Mouse (Mus musculus) kidney, embryonic 15.5 days (tissue): ENCODE results near the gene Acvr1. TPM values are rescaled to one million over a fixed set of nuclear protein-coding genes. Genes with fewer than 3 reads are reported as not detected.

ENCODE experiments used
- ATAC-seq: fragments of 200-750 bp; cut with Nextera tagmentation; replicated peaks from 2 replicates; pipeline ENCODE4 v1.8.0; 2017; ENCODE audit warnings: moderate TSS enrichment; ENCODE audit not compliant: low FRiP score
- H3K27ac ChIP-seq: fragments of 300-500 bp; sonication (generic); 2 replicates; pipeline ENCODE4 v1.5.1; 2015; ENCODE audit warnings: mild to moderate bottlenecking, inconsistent platforms
- H3K27me3 ChIP-seq: fragments of 300-500 bp; sonication (generic); 2 replicates; pipeline ENCODE4 v1.6.1; 2015; ENCODE audit warnings: inconsistent platforms
- H3K36me3 ChIP-seq: fragments of 300-500 bp; sonication (generic); 2 replicates; pipeline ENCODE4 v1.6.1; 2015; ENCODE audit warnings: inconsistent platforms
- H3K4me1 ChIP-seq: fragments of 300-500 bp; sonication (generic); 2 replicates; pipeline ENCODE4 v1.6.1; 2015; ENCODE audit warnings: inconsistent platforms
- H3K4me2 ChIP-seq: fragments of 300-500 bp; sonication (generic); 2 replicates; pipeline ENCODE4 v1.6.1; 2015; ENCODE audit warnings: moderate library complexity, mild to moderate bottlenecking, inconsistent platforms
- H3K4me3 ChIP-seq: fragments of 300-500 bp; sonication (generic); replicated peaks from 2 replicates; pipeline ENCODE4 v1.5.1; 2015; ENCODE audit warnings: mild to moderate bottlenecking, inconsistent platforms
- H3K9ac ChIP-seq: fragments of 300-500 bp; sonication (generic); 2 replicates; pipeline ENCODE4 v1.6.1; 2015; ENCODE audit warnings: mild to moderate bottlenecking, inconsistent platforms
- H3K9me3 ChIP-seq: fragments of 300-500 bp; sonication (generic); replicated peaks from 2 replicates; pipeline ENCODE4 v1.6.1; 2016; ENCODE audit warnings: inconsistent platforms
- WGBS: fragments of 180-500 bp; shearing (Covaris S2); methylation state at CpG from one replicate; pipeline ENCODE4 v1.1.7; 2015; ENCODE audit warnings: mixed read lengths; 5-methylcytosine and 5-hydroxymethylcytosine counted together
- polyA plus RNA-seq: library from polyadenylated mRNA; unstranded; fragments of >200 nt; fragmentation: Nextera tagmentation; extraction: Ambion mirVana; gene quantifications from 2 replicates; pipeline ENCODE4 v1.2.1, GENCODE M21; 2015

Gene Acvr1
- polyA plus RNA-seq, 1 experiment from 2014 or later: 5.7 TPM

DNA sequence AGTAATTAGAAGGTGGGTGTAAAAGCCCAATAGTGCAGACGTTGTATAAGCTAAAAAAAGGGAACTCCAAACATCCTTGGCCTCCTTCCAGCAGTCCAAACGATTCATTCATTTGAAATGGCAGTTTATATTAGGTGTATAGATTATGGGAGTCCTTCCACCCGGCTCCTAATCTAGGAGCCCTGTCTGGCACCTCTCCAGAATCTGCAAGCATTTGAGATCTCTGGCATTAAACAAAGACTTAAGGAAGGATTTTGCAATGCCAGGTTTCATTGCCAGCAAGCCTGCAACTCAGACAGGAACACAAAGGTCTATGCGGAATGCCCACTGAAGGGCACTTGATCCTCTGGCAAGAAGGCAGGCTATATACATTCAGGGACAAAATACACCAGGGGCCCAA is 81.8 kb downstream of the Acvr1 start:
- no peak overlapping the region for H3K4me2 ChIP-seq
- no peaks in the 10 kb centered on the region for H3K9me3 ChIP-seq
- no peak overlapping the region for H3K27ac ChIP-seq
- no peak for ATAC-seq
- WGBS: 48% methylated on average over 4 of the region's 4 CpGs
- no peak overlapping the region for H3K4me3 ChIP-seq
- H3K9ac ChIP-seq: no peak overlapping the region
- peaks cover 25% of the 10 kb centered on the region for H3K4me1 ChIP-seq
- H3K27me3 ChIP-seq: no peaks in the 10 kb centered on the region
- no peaks in the 10 kb centered on the region; the same call in 1 of the 2 replicates for H3K36me3 ChIP-seq

DNA sequence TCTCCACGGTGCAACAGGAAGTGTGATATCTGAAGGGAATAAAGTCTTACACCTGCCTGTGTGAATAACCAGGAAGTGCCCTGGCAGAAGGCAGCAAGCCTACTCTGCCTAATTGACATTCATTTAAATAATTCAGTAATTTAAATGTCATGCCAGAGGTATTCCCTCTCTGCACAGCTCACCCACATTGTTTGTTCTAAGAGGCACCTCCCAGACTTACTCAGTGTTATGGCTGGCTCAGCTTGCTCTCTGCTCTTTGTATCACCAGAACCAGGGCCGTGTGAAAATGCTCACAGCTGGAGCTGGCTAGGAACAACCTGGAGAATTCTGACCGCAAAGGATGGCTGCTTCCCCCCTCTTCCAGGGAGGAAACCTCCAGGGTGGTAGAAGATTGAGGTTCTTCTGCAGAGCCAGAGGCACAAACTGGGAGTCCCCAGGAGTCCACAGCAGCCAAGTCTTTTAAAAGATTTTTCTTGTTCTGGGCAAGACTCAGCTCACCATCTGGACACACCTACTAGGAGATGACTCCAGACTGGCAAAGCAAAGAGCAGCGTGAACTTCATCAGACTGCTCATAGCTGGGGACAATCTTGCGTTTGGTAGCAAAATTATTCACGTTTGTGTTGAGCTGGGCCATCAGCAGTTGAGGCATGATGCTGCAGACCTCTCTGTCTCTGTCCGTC is 82.5 kb downstream of the Acvr1 start:
- no peak for ATAC-seq

DNA sequence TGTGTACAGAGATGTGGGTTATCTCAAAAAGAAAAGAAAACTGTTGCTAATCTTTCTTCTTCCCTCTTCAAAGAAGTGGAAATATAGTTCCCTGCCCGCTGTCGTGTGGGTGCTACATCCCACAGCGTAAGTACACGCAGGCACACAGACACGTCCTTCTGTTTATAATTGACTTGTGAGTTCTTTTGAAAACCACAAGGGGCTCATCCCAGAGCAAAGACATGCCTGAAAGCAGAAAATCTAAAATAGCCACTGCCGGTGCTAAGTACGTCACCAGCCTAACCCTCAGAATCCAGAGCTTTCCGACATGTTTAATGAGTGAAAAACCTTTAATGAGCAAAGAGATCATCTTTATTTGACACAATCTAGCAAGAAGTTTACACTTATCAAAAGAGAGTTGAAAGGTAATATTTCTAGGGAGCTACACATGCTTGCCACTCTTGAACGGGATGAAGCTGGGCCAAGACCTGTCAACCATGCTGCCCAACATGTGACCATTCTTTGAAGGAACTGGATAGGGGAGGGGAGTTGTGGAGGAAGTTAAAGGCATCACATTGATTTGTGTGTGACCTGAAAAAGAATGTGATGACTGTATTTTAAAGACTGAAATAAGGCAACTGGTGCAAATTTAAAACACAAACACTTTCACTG is 85.4 kb downstream of the Acvr1 start:
- Histone ChIP-seq H3K9ac (no peak overlapping the region), H3K4me1 (peaks cover 20% of the 10 kb centered on the region), H3K4me2 (no peak overlapping the region), H3K4me3 (no peak overlapping the region), H3K27me3 (no peaks in the 10 kb centered on the region), H3K9me3 (no peaks in the 10 kb centered on the region), H3K27ac (no peak overlapping the region), H3K36me3 (peaks cover 13% of the 10 kb centered on the region)
- ATAC-seq: no peak
- whole genome bisulfite sequencing: 64% methylated on average over 9 of the region's 9 CpGs

More for the DNA sequence above, 82.5 kb downstream of the Acvr1 start:
- 59% methylated on average over 7 of the region's 7 CpGs for WGBS
- Histone ChIP-seq H3K27me3 (no peaks in the 10 kb centered on the region), H3K4me1 (peaks cover 25% of the 10 kb centered on the region), H3K27ac (no peak overlapping the region), H3K4me2 (no peak overlapping the region), H3K36me3 (peaks cover 2% of the 10 kb centered on the region; the same call in 1 of the 2 replicates), H3K4me3 (no peak overlapping the region), H3K9ac (no peak overlapping the region), H3K9me3 (no peaks in the 10 kb centered on the region)

DNA sequence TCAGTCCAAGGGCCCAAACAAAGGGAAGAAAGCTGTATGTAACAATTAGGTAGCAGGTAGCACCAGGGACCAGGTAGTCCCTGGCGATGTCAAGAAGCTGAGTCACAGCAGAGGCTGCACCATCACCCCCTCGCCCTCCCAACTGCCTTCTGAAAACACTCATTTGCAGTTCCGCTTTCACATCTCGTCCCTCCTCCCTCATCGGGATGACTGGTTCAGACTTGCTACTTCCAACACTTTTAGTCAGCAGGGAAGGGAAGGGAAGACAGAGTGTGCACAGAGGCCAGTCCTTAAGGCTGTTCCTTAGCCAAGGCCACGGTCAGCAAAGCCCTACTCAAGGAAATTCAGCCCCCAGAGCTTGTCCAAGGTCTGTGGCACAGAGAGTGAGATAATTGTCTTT is 86.2 kb downstream of the Acvr1 start:
- 69% methylated on average over 6 of the region's 6 CpGs for WGBS

DNA sequence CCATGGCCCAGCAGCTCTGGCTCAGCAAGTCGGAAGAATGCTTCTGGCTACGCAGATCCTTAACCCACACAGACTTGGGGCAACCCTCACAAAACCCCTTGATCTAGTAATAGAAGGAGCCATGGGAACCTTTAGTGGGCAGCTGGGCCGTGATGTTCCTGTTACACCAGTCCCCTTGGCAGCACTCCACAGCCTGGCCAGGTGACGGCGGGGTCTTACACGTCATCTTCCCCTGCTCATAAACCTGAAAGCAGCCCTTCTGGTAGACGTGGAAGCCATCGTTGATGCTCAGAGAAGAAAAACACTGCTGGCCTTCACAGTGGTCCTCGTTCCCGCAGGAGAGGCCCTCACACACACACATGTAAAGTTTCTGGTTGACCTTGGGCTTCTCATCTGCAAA is 87.4 kb downstream of the Acvr1 start:
- Histone ChIP-seq H3K4me3 (no peak overlapping the region), H3K4me2 (no peak overlapping the region), H3K4me1 (peaks cover 5% of the 10 kb centered on the region), H3K36me3 (peaks cover 28% of the 10 kb centered on the region), H3K27ac (no peak overlapping the region), H3K9me3 (no peaks in the 10 kb centered on the region), H3K27me3 (no peaks in the 10 kb centered on the region), H3K9ac (no peak overlapping the region)
- ATAC-seq: no peak
- 85% methylated on average over 10 of the region's 10 CpGs for WGBS

More for the DNA sequence above, 86.2 kb downstream of the Acvr1 start:
- no peaks in the 10 kb centered on the region for H3K27me3 ChIP-seq
- ATAC-seq: no peak
- H3K4me2 ChIP-seq: no peak overlapping the region
- no peaks in the 10 kb centered on the region for H3K9me3 ChIP-seq
- H3K9ac ChIP-seq: no peak overlapping the region
- H3K4me3 ChIP-seq: no peak overlapping the region
- H3K4me1 ChIP-seq: peaks cover 15% of the 10 kb centered on the region
- H3K27ac ChIP-seq: no peak overlapping the region
- H3K36me3 ChIP-seq: peaks cover 21% of the 10 kb centered on the region

DNA sequence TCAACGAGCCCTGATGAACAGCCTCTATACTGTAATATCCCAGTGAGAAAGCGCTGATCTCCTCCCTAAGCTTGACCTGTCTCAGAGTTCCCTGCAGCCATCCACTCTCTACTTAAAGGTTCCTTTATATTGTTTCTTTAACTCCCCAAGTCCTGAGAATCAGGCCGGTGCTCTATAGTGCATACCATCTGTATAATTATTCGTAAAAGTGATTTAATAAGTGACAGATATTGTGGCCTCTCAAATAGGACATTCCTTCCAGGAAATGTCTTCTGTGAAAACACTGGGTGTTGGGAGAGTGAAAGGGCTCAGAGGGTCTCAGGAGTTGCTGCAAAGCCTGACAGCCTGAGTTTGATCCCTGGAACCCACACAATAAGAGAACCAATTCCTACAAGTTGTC is 88.8 kb downstream of the Acvr1 start:
- ATAC-seq: no peak
- H3K36me3 ChIP-seq: peaks cover 40% of the 10 kb centered on the region

DNA sequence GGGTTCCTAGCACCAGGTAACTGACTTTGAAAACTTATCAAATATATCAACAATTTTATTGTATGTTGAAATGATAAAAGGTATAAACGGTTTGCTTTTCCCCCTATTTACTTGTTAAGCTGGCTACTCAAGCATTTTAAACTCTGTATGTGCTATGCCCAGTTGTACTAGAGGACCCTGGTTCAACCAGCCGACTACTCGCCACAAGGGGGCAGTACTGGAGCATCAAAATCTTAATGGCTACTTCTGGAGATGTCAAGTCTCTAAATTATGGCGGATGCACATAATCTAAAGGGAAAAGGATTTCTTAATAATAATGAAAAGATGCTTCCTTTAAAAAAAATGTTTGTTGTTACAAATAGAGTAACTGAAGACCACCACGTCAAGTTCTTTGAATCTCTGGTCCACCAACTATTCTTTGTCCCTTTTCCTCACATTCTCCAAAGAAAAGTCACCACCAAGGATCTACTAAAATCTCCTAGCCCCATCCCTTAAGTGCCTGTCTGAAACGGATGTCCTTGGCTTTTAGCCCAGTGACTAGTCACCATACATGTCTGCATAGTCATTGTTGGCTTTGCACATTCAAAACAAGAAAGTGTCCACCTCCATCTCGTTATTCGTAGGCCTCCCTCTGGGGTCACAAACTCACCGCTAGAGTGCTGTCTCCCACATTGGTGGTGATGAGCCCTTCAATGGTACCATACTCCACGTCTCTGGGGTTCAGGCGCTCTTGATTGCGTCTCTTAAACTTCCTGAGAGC is 89.8 kb downstream of the Acvr1 start:
- H3K27ac ChIP-seq: no peak overlapping the region
- peaks cover 46% of the 10 kb centered on the region for H3K36me3 ChIP-seq
- no peak overlapping the region for H3K4me2 ChIP-seq
- peaks cover 2% of the 10 kb centered on the region; the same call in 1 of the 2 replicates for H3K4me1 ChIP-seq
- peak; percentile 74; the same call in 1 of the 2 replicates for ATAC-seq
- no peak overlapping the region for H3K9ac ChIP-seq
- H3K4me3 ChIP-seq: no peak overlapping the region
- H3K27me3 ChIP-seq: no peaks in the 10 kb centered on the region
- 59% methylated on average over 12 of the region's 12 CpGs for WGBS
- H3K9me3 ChIP-seq: no peaks in the 10 kb centered on the region

More for the DNA sequence above, 88.8 kb downstream of the Acvr1 start:
- Histone ChIP-seq H3K4me3 (no peak overlapping the region), H3K9ac (no peak overlapping the region), H3K9me3 (no peaks in the 10 kb centered on the region), H3K4me2 (no peak overlapping the region), H3K27ac (no peak overlapping the region), H3K4me1 (peaks cover 2% of the 10 kb centered on the region; the same call in 1 of the 2 replicates), H3K27me3 (no peaks in the 10 kb centered on the region)
- WGBS: 83% methylated on average over 4 of the region's 4 CpGs

DNA sequence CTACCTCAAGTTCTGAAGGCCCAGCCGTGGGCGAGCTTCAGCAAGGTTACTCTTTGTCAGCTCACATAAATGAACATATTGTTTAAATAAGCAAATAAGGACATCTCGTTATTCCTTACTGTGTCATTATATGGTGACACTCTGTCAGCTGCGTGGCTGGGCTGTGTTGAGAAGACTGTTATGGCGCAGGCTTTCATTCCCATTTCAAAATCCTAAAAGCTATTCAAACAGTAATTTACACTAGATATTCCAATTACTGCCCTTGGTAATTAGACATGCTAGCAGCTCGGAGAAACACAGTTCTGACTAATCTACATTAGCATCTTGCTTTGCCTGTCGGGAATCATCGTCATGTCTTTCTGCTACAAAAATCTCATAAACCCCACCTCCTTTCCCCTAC is 91.4 kb downstream of the Acvr1 start:
- no peak overlapping the region for H3K27ac ChIP-seq
- ATAC-seq: no peak
- WGBS: 93% methylated on average over 8 of the region's 8 CpGs

DNA sequence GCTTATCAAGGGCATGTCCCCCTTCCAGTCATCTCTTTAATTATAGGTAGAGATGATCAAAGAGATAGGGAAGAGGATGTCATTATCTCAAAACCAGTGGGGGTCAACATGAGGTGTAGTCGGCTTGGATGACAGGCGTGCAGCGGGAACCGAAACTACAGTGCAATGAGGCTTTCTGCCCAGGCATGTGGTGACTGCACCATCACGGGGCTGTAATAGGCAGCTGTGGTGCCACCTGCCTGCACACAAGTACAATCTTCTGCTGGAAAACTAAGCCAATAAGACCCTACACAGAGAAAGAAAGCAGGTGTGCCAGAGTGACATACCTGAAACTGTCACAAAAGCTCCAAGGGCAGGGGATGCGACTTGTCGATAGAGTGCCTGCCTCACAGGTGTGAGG is 96.7 kb downstream of the Acvr1 start:
- Histone ChIP-seq H3K4me1 (no peaks in the 10 kb centered on the region), H3K4me2 (no peak overlapping the region), H3K27ac (no peak overlapping the region), H3K9ac (no peak overlapping the region), H3K9me3 (no peaks in the 10 kb centered on the region), H3K36me3 (peaks cover 76% of the 10 kb centered on the region), H3K4me3 (no peak overlapping the region), H3K27me3 (no peaks in the 10 kb centered on the region)
- 91% methylated on average over 7 of the region's 7 CpGs for WGBS
- no peak for ATAC-seq

More for the DNA sequence above, 91.4 kb downstream of the Acvr1 start:
- H3K4me1 ChIP-seq: no peaks in the 10 kb centered on the region
- H3K27me3 ChIP-seq: no peaks in the 10 kb centered on the region
- H3K4me2 ChIP-seq: no peak overlapping the region
- H3K9ac ChIP-seq: no peak overlapping the region
- no peaks in the 10 kb centered on the region for H3K9me3 ChIP-seq
- no peak overlapping the region for H3K4me3 ChIP-seq
- H3K36me3 ChIP-seq: peaks cover 49% of the 10 kb centered on the region

DNA sequence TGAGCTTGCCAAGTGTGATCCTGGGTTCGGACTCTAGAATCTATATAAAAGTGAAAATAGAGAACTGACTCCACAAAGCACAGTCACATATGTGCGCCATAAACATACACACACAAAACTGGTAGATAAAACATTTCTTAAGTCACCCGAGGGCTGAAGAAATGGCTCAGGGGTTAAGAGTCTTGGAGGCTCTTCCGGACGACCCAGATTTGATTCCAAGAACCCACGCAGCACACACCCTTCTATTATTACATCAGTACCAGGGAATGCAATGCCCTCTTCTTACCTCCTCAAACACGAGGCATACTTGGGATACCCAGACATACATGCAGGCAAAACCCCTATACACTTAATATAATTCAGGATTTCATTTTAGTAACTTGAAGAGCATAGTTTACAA is 97.1 kb downstream of the Acvr1 start, which contains the start of gene Gm17409:
Gm17409 (plus strand) TSS at position 301 of the 400 bp plus-strand sequence.
- ATAC-seq: no peak
- no peaks in the 10 kb centered on the region for H3K9me3 ChIP-seq
- H3K4me3 ChIP-seq: no peak within 1 kb of the TSS
- WGBS: 91% methylated on average over 7 of the region's 7 CpGs
- no peak within 1 kb of the TSS for H3K27ac ChIP-seq
- no peaks in the 10 kb centered on the region for H3K27me3 ChIP-seq
- H3K36me3 ChIP-seq: peaks cover 77% of the 10 kb centered on the region
- no peak within 1 kb of the TSS for H3K4me2 ChIP-seq
- no peak within 1 kb of the TSS for H3K9ac ChIP-seq
- no peaks in the 10 kb centered on the region for H3K4me1 ChIP-seq

DNA sequence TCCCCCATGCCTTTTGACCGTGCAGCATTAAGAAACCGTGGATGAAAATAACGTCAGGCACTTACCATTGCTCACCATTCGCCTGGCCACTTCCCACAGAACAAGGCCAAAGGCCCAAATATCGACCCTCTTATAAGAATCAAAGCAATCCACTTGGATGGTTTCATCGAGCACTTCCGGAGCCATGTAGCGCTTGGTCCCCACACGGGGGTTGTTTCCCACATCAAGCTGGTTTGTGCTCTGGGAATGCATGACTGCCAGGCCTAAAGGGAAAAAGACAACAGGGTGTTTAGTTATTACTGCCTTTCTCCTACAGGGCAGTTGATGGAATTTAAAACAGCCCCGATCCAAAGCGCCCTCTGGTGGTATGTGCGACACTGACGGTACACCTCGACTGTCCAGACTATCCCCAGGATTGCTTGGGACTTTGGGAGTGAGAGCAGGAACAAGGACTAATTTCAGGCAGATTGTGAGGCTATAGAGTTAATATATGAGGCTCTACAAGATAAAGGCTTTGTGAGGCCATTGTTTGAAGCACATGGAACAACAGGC is 108.1 kb downstream of the Acvr1 start:
- H3K36me3 ChIP-seq: peaks cover 70% of the 10 kb centered on the region
- 0 out of 2 replicates have a peak, but pooled peaks cover 4% of the 10 kb centered on the region for H3K4me1 ChIP-seq
- WGBS: 89% methylated on average over 14 of the region's 14 CpGs
- no peak overlapping the region for H3K4me3 ChIP-seq
- no peak overlapping the region for H3K4me2 ChIP-seq
- no peaks in the 10 kb centered on the region for H3K9me3 ChIP-seq
- no peak for ATAC-seq
- no peak overlapping the region for H3K9ac ChIP-seq
- no peaks in the 10 kb centered on the region for H3K27me3 ChIP-seq
- no peak overlapping the region for H3K27ac ChIP-seq

DNA sequence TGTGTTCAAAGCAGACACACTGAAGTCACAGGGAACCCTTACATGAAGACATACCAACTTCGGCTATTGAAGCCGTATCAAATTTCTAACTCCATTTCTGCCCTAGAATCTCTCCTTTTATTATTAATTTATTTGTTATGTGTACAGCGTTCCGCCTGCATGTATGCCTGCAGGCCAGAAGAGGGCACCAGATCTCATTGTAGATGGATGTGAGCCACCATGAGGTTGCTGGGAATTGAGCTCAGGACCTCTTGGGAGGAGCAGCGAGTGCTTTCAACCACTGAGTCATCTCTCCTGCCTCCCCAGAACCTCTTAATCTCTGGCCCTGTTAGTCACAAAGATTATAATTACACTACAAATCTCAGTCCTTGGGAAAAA is 109.5 kb downstream of the Acvr1 start:
- Histone ChIP-seq H3K36me3 (peaks cover 62% of the 10 kb centered on the region), H3K27me3 (no peaks in the 10 kb centered on the region), H3K9ac (no peak overlapping the region), H3K27ac (no peak overlapping the region), H3K4me3 (no peak overlapping the region), H3K9me3 (no peaks in the 10 kb centered on the region), H3K4me2 (no peak overlapping the region), H3K4me1 (0 out of 2 replicates have a peak, but pooled peaks cover 4% of the 10 kb centered on the region)
- WGBS: 94% methylated on average over 5 of the region's 5 CpGs
- no peak for ATAC-seq
